Mouse (Mus musculus) hematopoietic stem cell, adult 5-6 weeks (primary cell): Measurements from ENCODE around the gene Kif1b. TPM values are rescaled to one million over a fixed set of nuclear protein-coding genes. Genes with fewer than 3 reads are reported as not detected.

Experiments used
- ATAC-seq, 2 experiments: fragments of 125-278 bp in 1 of 2; replicated peaks in 1 of 2; 2 replicates each; pipeline ENCODE4 v1.8.0; 2016 to 2017; ENCODE audit warnings: inconsistent platforms in 2 of 2, mild to moderate bottlenecking in 2 of 2, moderate number of reproducible peaks in 2 of 2, low read depth in 1 of 2, moderate TSS enrichment in 1 of 2; ENCODE audit not compliant: low FRiP score in 2 of 2, poor library complexity in 2 of 2, severe bottlenecking in 2 of 2, insufficient read depth in 1 of 2, low TSS enrichment in 1 of 2
- total RNA-seq: library from RNA; stranded (forward); fragments of 172-1452, 232-1000 nt; gene quantifications from 2 replicates; pipeline ENCODE4 v1.2.3, GENCODE M21; 2017

Gene Kif1b
- total RNA-seq, 1 experiment from 2014 or later: 12.0 TPM

GRCm38 (mm10) chr4:149147528-149147927 is 160.0 kb downstream of the Kif1b start:
- ATAC-seq: peak in 1 of 2 experiments; percentile 22; a peak in 1 of 4 replicates

GRCm38 (mm10) chr4:149145151-149145550 is 162.3 kb downstream of the Kif1b start:
- ATAC-seq: no peak

- ATAC-seq: peak; percentile 89 to 91
These were observed 163.0 kb downstream of the Kif1b start for GRCm38 (mm10) chr4:149144459-149144858.

DNA sequence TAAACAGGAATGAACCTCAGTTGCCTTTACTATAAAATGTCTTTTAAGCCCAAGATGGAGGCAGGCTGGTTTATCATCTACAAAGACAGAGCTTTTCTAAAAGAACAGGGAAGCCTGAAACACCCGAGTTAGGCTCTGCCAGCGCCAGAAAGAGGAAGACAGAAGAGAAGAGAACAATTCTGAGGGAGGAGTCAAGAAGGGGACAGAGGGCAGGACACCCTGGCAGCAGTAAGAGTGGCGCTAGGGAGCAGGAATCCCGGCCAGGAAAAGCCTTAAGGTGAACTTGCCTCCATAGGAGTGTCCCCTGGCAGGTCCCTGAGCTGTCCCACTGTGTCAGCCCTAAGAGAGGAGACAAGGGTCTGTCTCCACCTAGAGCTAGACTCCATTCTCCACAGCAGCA is 163.9 kb downstream of the Kif1b start:
- ATAC-seq: 0 out of 4 replicates have a peak, but pooled peaks of 1 of the 2 experiments have one; percentile 29

GRCm38 (mm10) chr4:149138515-149138914 is 169.0 kb downstream of the Kif1b start:
- no peak for ATAC-seq

DNA sequence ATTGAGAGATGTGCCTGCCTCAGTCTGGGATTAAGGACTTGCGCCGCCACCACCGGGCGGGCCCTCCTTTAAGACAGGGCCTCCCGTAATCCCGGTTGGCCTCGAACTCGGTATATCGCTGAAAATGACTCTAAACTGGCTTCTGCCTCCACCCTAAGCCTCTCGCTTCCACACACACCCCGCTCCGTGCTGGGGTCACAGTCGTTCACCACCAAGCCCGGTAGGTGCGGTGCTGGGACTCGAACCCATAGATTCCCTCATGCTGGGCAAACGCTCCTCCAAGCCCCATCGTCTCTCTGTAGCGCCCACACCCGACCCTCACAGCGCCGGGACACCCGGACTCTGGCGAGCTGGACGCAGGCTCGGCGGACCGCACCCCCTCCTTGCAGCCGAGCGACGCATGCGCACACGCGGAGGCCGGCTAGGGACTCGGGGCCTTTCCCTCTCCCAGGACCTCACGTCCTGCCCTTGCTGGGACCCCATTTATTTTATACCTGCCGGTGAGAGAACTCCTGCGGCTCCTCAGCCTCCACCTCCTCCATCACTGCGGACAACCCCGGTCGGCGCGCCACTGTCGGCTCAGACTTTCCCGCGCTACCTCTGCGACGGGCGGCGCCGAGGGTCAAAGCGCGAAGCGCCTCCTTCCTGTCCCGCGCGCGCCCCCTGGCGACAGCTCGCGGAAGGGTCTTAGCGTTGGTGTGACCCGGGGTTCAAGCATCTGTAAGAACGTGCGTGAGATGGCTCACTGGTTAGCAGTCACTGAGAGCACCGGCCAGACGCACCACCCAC is 170.3 kb downstream of the Kif1b start, which contains the start of gene Cenps:
Gene Cenps (minus strand): TSS at position 648 of the 789 bp plus-strand sequence.
- ATAC-seq: peak; percentile 86 to 91

DNA sequence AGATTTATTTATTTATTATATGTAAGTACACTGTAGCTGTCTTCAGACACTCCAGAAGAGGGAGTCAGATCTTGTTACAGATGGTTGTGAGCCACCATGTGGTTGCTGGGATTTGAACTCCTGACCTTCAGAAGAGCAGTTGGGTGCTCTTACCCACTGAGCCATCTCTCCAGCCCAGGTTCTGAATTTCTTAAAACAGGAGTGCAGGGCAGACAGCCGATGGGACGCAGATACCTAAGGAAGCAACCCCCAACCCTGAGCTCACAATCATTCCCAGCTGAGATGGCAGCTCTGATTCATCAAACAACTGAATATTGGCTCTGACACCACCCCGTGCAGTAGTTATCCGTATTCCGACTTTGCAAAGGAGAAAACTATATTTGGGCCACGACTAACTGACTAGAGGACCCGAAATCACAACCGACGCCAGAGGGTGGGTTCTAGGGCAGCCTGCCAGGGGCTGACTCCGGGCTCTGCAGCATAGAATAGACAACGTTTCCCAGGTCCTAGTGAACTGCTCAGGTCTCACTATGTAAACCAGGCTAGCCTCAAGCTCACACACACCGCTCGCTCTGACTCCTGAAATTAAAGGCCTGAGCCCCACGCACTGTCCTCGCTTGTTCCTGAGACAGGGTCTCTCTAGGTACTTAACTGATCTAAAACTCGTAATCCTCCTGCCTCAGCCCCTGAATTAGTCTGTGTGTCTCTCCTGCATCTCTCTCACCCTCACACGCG is 171.2 kb downstream of the Kif1b start:
- no peak for ATAC-seq

- ATAC-seq: no peak
These were observed 174.1 kb downstream of the Kif1b start for GRCm38 (mm10) chr4:149133395-149133794.

- ATAC-seq: no peak
These were observed 175.5 kb downstream of the Kif1b start for GRCm38 (mm10) chr4:149131789-149132565.

- no peak for ATAC-seq
These were observed 176.3 kb downstream of the Kif1b start for GRCm38 (mm10) chr4:149131021-149131752.

DNA sequence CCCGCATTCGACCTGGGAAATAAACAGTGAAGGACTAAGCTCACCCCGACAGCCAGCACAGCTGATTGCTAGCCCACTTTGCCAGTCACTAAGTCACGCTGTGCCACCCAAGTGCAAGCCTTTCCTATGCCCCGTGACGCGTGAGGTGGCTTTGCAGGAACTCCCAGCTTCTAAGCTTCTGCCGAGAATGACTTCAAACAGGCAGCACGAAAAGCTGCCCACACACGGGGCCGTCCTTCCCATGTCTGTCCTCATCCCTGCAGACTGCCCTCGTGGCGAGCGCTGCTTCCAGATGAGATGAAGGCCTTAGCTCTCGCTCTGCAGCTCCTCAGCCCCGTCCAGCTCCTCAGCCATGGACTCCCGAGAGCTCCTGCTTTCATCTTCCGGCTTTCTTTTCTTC is 179.0 kb downstream of the Kif1b start:
- ATAC-seq: no peak

DNA sequence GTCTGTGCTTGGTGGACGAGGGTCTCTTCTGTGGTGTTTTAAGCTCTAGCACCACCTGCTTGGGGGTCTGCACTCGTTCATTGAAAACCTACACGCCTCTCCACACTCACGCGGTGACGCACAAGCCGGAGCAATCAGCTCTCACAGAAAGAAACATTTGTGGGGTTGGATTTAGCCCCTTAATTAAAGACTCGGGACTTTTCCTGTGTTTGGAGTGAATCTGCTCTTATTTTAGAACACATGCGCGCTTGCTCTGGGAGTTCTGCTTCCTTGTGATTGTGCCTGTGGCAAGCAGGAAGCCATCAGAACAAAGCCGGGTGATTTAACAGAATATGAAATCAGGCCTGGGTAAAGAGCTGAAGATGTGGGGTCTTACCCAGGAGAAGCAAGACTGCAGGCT is 180.8 kb downstream of the Kif1b start, which contains the start of gene Cort:
Gene Cort (minus strand): TSS at position 101 of the 400 bp plus-strand sequence.
- no peak for ATAC-seq

Other genes starting within 250 kb of the Kif1b start
- gene Pex14, start 207.8 kb downstream of the Kif1b start, total RNA-seq: 11.8 and 17.9 TPM in 2 replicates
- gene Dffa, start 203.5 kb downstream of the Kif1b start, total RNA-seq: 15.3 and 16.5 TPM in 2 replicates
- not detected in 2 replicates for gene Cort, start 180.9 kb downstream of the Kif1b start, total RNA-seq
- 20.2 and 29.6 TPM in 2 replicates for gene Cenps, start 170.1 kb downstream of the Kif1b start, total RNA-seq
- gene Pgd, start 140.9 kb downstream of the Kif1b start, total RNA-seq: 29.9 and 40.2 TPM in 2 replicates
- 37.1 and 43.7 TPM in 2 replicates for gene Ube4b, start 119.1 kb upstream of the Kif1b start, total RNA-seq
- not detected in 2 replicates for gene Rbp7, start 147.3 kb upstream of the Kif1b start, total RNA-seq
- gene Tmem274, start 169.7 kb upstream of the Kif1b start, total RNA-seq: not detected in 2 replicates
- gene Nmnat1, start 177.5 kb upstream of the Kif1b start, total RNA-seq: 10.4 and 14.1 TPM in 2 replicates
- gene Lzic, start 177.5 kb upstream of the Kif1b start, total RNA-seq: 72.9 and 87.1 TPM in 2 replicates
- gene Ctnnbip1, start 210.5 kb upstream of the Kif1b start, total RNA-seq: 9.6 and 9.7 TPM in 2 replicates